Mouse (Mus musculus): ENCODE results near the gene Tomm40. TPM values are rescaled to one million over a fixed set of nuclear protein-coding genes. Genes with fewer than 3 reads are reported as not detected.
"Not testable (repeated sequence)": the region's sequence is repeated elsewhere in the genome, so short reads cannot be mapped to it uniquely, and the experiment has no call there.

Gene Tomm40
- polyA plus RNA-seq, 1 experiment from 2014 or later: 81.5 TPM

DNA sequence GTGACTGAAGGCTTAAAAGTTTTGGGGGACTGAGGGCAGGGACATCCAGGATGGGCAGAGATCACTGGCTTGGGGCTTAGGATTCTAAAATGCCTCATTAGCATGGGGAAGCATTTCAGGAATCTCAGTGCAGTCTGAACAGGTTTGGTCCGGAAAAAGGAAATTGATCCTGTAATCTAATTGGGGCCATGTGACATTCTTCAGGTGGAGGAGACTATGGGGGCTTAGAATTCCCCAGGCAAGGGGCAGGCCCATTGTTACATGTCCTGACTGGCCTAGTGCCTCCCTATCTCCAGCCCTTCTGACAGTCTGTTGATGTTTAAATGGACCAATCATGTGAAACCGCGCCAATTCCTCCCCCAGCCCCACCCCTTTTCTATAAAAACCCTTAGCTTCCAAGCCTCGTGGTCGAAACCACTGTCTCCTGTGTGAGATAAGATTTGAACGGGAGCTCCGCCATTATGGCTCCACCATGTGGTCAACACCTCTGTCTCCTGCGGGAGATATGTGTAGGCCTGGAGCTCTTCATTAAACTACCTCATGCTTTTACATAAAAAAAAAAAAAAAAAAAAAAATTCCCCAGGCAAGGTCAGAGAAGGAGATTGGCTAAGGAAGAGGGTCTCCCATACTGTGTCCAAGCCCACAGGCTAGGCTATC is 28.2 kb downstream of the Tomm40 start:
- DNase-seq; H3K27me3 ChIP-seq (ENCODE audit: insufficient read depth, low read length); H3K9me3 ChIP-seq (ENCODE audit: low read length); H3K4me2 ChIP-seq (ENCODE audit: low read depth, low read length); H3K4me3 ChIP-seq (ENCODE audit: low read depth, low read length); H3K36me3 ChIP-seq (replicated peaks; ENCODE audit: insufficient read depth, low read length): not testable (repeated sequence)
- Histone ChIP-seq H3K4me1 (ENCODE audit: insufficient read depth) (peaks cover 35% of the 10 kb centered on the region), H3K9ac (replicated peaks) (0 out of 2 replicates have a peak overlapping the region, but pooled peaks have one; percentile 11), H3K27ac (ENCODE audit: low read depth) (peak overlapping the region; percentile 98)
- TF ChIP-seq CTCF (IDR thresholded peaks at IDR 0.05; ENCODE audit: low read depth): peak; percentile 21; the same call in 1 of the 2 replicates
- peak; percentile 72 for ATAC-seq
- WGBS (ENCODE audit: insufficient replicate concordance): 29% methylated on average over 8 of the region's 8 CpGs

GRCm38 (mm10) chr7:19686521-19686920 is 28.7 kb downstream of the Tomm40 start:
- H3K4me3 ChIP-seq (ENCODE audit: low read depth, low read length): no peak overlapping the region
- 0 out of 2 replicates have a peak overlapping the region, but pooled peaks have one; percentile 11 for H3K9ac ChIP-seq (replicated peaks)
- TF ChIP-seq EP300 (IDR thresholded peaks at IDR 0.05; ENCODE audit: low read depth) (peak; percentile 87; the same call in 1 of the 2 replicates), CTCF (IDR thresholded peaks at IDR 0.05; ENCODE audit: low read depth) (no peak)
- H3K27ac ChIP-seq (ENCODE audit: low read depth): peak overlapping the region; percentile 98
- peaks cover 37% of the 10 kb centered on the region for H3K4me1 ChIP-seq (ENCODE audit: insufficient read depth)
- H3K36me3 ChIP-seq (replicated peaks; ENCODE audit: insufficient read depth, low read length): no peaks in the 10 kb centered on the region; the same call in 1 of the 2 replicates
- peak; percentile 73 for ATAC-seq
- DNase-seq: peak; percentile 75
- no peak overlapping the region for H3K4me2 ChIP-seq (ENCODE audit: low read depth, low read length)
- H3K27me3 ChIP-seq (ENCODE audit: insufficient read depth, low read length): no peaks in the 10 kb centered on the region
- no peaks in the 10 kb centered on the region for H3K9me3 ChIP-seq (ENCODE audit: low read length)
- whole genome bisulfite sequencing (ENCODE audit: insufficient replicate concordance): 59% methylated on average over 6 of the region's 6 CpGs

DNA sequence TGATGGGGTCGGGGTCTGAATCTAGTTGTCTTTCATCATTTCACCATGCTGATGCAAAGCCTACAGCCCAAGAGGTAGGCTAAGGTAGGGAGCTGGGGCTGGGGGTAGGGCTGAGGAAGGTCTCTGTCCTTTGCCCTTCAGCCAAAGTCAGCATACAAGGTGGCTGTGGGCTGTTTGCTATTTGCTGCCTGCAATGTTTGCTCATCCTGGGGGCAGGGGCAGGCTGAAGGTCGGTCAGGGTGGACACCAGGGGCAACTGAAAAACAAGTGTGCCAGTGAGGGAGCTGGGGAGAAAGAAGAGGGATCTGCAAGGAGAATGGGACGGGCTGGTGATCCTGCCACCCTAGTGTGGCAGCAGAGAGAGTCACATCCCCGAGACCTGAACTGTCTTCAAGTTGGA is 29.9 kb downstream of the Tomm40 start:
- peak overlapping the region; percentile 98 for H3K27ac ChIP-seq (ENCODE audit: low read depth)
- 0 out of 2 replicates have a peak overlapping the region, but pooled peaks have one; percentile 22 for H3K4me2 ChIP-seq (ENCODE audit: low read depth, low read length)
- H3K27me3 ChIP-seq (ENCODE audit: insufficient read depth, low read length): no peaks in the 10 kb centered on the region

GRCm38 (mm10) chr7:19683771-19684201 is 31.5 kb downstream of the Tomm40 start:
- H3K9ac ChIP-seq (replicated peaks): peak overlapping the region; percentile 42; the same call in 1 of the 2 replicates
- TF ChIP-seq EP300 (IDR thresholded peaks at IDR 0.05; ENCODE audit: low read depth): peak; percentile 79; the same call in 1 of the 2 replicates
- no peak for TF ChIP-seq CTCF (IDR thresholded peaks at IDR 0.05; ENCODE audit: low read depth)
- H3K27ac ChIP-seq (ENCODE audit: low read depth): peak overlapping the region; percentile 98
- no peaks in the 10 kb centered on the region for H3K36me3 ChIP-seq (replicated peaks; ENCODE audit: insufficient read depth, low read length)
- no peak overlapping the region for H3K4me3 ChIP-seq (ENCODE audit: low read depth, low read length)
- H3K4me1 ChIP-seq (ENCODE audit: insufficient read depth): peaks cover 37% of the 10 kb centered on the region
- no peaks in the 10 kb centered on the region for H3K9me3 ChIP-seq (ENCODE audit: low read length)
- 46% methylated on average over 6 of the region's 6 CpGs for WGBS (ENCODE audit: insufficient replicate concordance)
- DNase-seq (no peak), ATAC-seq (peak; percentile 2; the same call in 1 of the 2 replicates)
- H3K27me3 ChIP-seq (ENCODE audit: insufficient read depth, low read length): no peaks in the 10 kb centered on the region
- H3K4me2 ChIP-seq (ENCODE audit: low read depth, low read length): 0 out of 2 replicates have a peak overlapping the region, but pooled peaks have one; percentile 5

More for the DNA sequence above, 29.9 kb downstream of the Tomm40 start:
- H3K4me3 ChIP-seq (ENCODE audit: low read depth, low read length): no peak overlapping the region
- peak overlapping the region; percentile 48; the same call in 1 of the 2 replicates for H3K9ac ChIP-seq (replicated peaks)
- 56% methylated on average over 4 of the region's 4 CpGs for WGBS (ENCODE audit: insufficient replicate concordance)
- peak; percentile 68 for ATAC-seq
- H3K9me3 ChIP-seq (ENCODE audit: low read length): no peaks in the 10 kb centered on the region
- peak; percentile 75 for DNase-seq
- no peaks in the 10 kb centered on the region; the same call in 1 of the 2 replicates for H3K36me3 ChIP-seq (replicated peaks; ENCODE audit: insufficient read depth, low read length)
- TF ChIP-seq EP300 (IDR thresholded peaks at IDR 0.05; ENCODE audit: low read depth): peak; percentile 91
- TF ChIP-seq CTCF (IDR thresholded peaks at IDR 0.05; ENCODE audit: low read depth): no peak
- peaks cover 37% of the 10 kb centered on the region for H3K4me1 ChIP-seq (ENCODE audit: insufficient read depth)

DNA sequence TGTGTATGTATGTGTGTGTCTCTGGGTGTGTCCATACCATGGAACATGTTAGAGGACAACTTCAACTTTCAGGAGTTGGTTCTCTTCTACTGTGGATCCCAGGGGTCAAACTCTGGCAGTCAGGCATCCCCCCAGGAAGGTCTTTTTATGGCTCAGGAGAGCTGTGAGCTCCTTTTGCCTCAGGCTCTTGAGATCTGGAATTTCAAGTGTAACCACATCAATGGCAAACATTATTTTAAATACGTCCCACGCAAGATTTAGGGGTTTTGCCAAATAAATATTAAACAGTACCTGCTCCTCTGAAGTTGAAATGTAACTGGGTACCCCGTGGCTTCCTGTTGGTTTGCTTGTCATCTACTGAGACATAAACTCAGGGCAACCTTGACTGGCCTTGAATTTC is 32.3 kb downstream of the Tomm40 start:
- no peak for TF ChIP-seq EP300 (IDR thresholded peaks at IDR 0.05; ENCODE audit: low read depth)
- TF ChIP-seq CTCF (IDR thresholded peaks at IDR 0.05; ENCODE audit: low read depth): no peak

DNA sequence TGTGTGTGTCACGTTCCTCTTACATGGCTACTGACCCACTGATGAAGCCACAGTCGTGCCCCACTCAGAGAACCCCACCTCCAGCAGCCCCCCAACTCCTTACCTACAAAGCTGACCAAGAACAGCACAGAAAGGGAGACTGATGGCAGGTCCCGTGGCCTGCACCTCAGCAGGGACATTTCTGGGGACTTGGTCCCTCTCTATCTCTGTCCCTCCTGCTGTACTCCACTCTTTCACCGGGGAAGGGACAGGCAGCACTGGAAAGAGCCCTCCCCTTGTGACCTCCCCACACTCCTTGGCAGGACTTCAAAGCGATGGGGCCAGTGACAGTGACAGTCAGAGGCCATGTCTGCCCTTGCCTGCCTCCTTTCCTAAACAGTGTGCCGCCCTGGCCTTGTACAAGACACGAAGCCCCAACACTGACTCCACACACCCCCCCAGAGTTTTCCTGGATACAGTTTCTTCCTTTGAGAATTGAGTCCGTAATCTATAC is 34.0 kb downstream of the Tomm40 start, which contains the start of the genes Gm44805 and Apoc4:
Gene Gm44805 (minus strand): TSS at position 222 of the 493 bp plus-strand sequence.
Gene Apoc4 (minus strand): TSS at position 278 of the 493 bp plus-strand sequence.
- ATAC-seq (peak; percentile 59), DNase-seq (peak; percentile 80)
- 43% methylated on average over 8 of the region's 8 CpGs for WGBS (ENCODE audit: insufficient replicate concordance)
- peak within 1 kb of the TSS; percentile 62 for H3K4me2 ChIP-seq (ENCODE audit: low read depth, low read length)
- H3K27me3 ChIP-seq (ENCODE audit: insufficient read depth, low read length): no peaks in the 10 kb centered on the region
- H3K36me3 ChIP-seq (replicated peaks; ENCODE audit: insufficient read depth, low read length): no peaks in the 10 kb centered on the region
- H3K9me3 ChIP-seq (ENCODE audit: low read length): no peaks in the 10 kb centered on the region
- H3K27ac ChIP-seq (ENCODE audit: low read depth): peak within 1 kb of the TSS; percentile 98
- H3K4me1 ChIP-seq (ENCODE audit: insufficient read depth): peaks cover 44% of the 10 kb centered on the region
- TF ChIP-seq EP300 (IDR thresholded peaks at IDR 0.05; ENCODE audit: low read depth) (no peak), CTCF (IDR thresholded peaks at IDR 0.05; ENCODE audit: low read depth) (no peak)
- peak within 1 kb of the TSS; percentile 62 for H3K9ac ChIP-seq (replicated peaks)
- peak within 1 kb of the TSS; percentile 29 for H3K4me3 ChIP-seq (ENCODE audit: low read depth, low read length)

More for the DNA sequence above, 32.3 kb downstream of the Tomm40 start:
- Histone ChIP-seq H3K27ac (ENCODE audit: low read depth) (peak overlapping the region; percentile 98), H3K4me2 (ENCODE audit: low read depth, low read length) (no peak overlapping the region), H3K36me3 (replicated peaks; ENCODE audit: insufficient read depth, low read length) (no peaks in the 10 kb centered on the region), H3K9me3 (ENCODE audit: low read length) (no peaks in the 10 kb centered on the region), H3K9ac (replicated peaks) (peak overlapping the region; percentile 44), H3K27me3 (ENCODE audit: insufficient read depth, low read length) (no peaks in the 10 kb centered on the region), H3K4me3 (ENCODE audit: low read depth, low read length) (no peak overlapping the region), H3K4me1 (ENCODE audit: insufficient read depth) (peaks cover 37% of the 10 kb centered on the region)
- ATAC-seq (no peak), DNase-seq (no peak)
- 50% methylated on average over 3 of the region's 3 CpGs for WGBS (ENCODE audit: insufficient replicate concordance)

All from liver, postnatal 0 days (tissue).